Mouse (Mus musculus) C3H10T1/2 (cell line): ENCODE measurements around the gene Nptn. TPM values are rescaled to one million over a fixed set of nuclear protein-coding genes. Genes with fewer than 3 reads are reported as not detected.

Experiments
- polyA plus RNA-seq, 2 experiments: library from polyadenylated mRNA; unstranded; fragments of >200 nt; fragmentation: generic; extraction: Trizol; gene quantifications; one replicate each; pipeline ENCODE4 v1.2.1; 2012; ENCODE audit warnings: missing spikeins in 2 of 2

The Nptn gene
- polyA plus RNA-seq: 100 to 1,000 TPM in 1 of 2 experiments, 10 to 100 TPM in 1; 21.3 to 254 TPM

DNA sequence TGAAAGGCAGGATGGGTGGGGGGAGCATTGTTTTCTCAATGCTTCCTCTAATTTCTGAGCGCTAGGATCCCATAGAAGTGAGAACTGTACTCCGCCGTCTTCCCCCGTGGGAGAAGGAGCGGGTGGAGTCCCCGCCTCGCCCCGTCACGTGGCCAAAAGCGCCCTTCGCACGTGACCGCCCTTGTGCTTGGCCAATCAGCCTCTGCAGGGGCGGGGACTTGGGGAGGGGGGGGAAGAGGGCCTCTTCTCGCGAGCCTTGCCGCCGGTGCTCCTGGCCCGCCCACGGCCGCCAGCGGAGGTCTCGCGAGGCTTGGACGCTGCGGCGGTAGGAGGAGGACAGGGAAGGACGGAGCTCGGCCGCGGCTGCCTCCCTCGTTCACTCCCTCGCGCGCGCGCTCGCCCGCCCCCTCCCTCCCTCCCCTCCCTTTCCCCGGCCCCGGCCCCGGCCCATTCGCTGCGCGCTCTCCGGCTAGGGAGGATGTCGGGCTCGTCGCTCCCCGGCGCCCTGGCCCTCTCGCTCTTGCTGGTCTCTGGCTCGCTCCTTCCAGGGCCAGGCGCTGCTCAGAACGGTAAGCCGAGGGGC lies at the start of gene Nptn:
TSS of gene Nptn (plus strand) at position 283 of the 583 bp plus-strand sequence.

DNA sequence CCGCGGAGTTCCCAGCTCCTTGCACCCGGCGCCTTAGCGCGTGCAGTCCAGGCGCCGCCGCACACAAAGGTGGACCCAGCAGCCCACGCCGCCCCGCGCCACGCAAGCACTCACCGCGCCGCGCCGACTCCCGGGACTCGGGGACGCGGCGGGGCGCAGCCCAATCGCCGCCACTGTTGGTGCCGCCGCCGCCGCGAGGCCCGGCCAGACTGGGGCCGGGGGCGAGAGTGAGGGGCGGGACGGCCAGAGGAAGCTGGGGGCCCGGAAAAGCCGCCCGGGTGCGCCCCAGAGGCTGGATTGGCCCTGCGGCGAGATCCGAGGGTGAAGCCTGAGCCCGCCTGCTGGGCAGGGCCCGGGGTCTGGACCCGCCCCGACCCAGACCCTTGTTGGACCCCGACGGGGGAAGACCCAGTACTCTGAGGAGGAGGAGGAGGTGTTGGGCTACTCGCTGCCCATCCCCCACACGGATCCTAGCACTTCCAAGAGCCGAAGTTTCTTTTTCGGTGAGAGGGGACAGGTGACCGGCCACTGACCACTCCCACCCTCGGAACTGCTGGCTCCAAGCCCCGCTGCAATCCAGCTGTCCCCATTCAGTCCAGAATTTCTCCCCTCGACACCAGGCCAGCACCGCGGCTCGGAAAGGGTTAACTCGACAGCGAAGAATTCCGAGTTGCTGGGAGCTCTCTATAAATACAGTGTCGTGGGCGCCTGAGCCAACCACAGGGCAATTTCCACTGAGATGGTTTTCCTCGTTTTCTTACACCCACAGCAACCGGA lies 26.9 kb upstream of the Nptn start, which contains the start of gene Cd276:
TSS of gene Cd276 (minus strand) at position 530 of the 777 bp plus-strand sequence.

Other genes starting within 250 kb of the Nptn start
- not detected for gene Tbc1d21, start 211.8 kb upstream of the Nptn start, polyA plus RNA-seq
- gene Insyn1, start 93.6 kb upstream of the Nptn start, polyA plus RNA-seq: 10 to 100 TPM; 10.1 to 26.7 TPM
- 10 to 100 TPM in 1 of 2 experiments, 1 to 10 TPM in 1; 6.7 to 47.4 TPM for gene Cd276, start 26.8 kb upstream of the Nptn start, polyA plus RNA-seq
- gene Rec114, start 161.7 kb downstream of the Nptn start, polyA plus RNA-seq: under 1 TPM in 1 of 2 experiments, not detected in 1; 0.09 TPM
- gene Hcn4, start 241.2 kb downstream of the Nptn start, polyA plus RNA-seq: not detected